Mouse (Mus musculus) embryo, embryonic 11.5 days (tissue): ENCODE data around the gene Gpr137.
"Not testable (repeated sequence)": the region's sequence is repeated elsewhere in the genome, so short reads cannot be mapped to it uniquely, and the experiment has no call there.

Source experiments
- DNase-seq: peaks from one replicate; pipeline ENCODE4 v3.0.0-alpha.2; 2012; ENCODE audit warnings: low read depth, low spot score

Gene Gpr137

GRCm38 (mm10) chr19:6921647-6922567, 20.4 kb downstream of the Gpr137 start, which contains the start of gene Esrra:
Gene Esrra (minus strand): TSS chr19:6921813.
- peak; percentile 100 for DNase-seq

GRCm38 (mm10) chr19:6920741-6921636, 21.3 kb downstream of the Gpr137 start:
- no peak for DNase-seq

GRCm38 (mm10) chr19:6919876-6920740, 22.2 kb downstream of the Gpr137 start:
- DNase-seq = no peak

GRCm38 (mm10) chr19:6919431-6919830, 22.8 kb downstream of the Gpr137 start:
- DNase-seq = no peak

GRCm38 (mm10) chr19:6918321-6918720, 24.0 kb downstream of the Gpr137 start:
- no peak for DNase-seq

- no peak for DNase-seq
Measured at GRCm38 (mm10) chr19:6916496-6916895, 25.8 kb downstream of the Gpr137 start.

- DNase-seq = no peak
Measured at GRCm38 (mm10) chr19:6915276-6915675, 27.0 kb downstream of the Gpr137 start.

- DNase-seq = no peak
Measured at GRCm38 (mm10) chr19:6914540-6914939, 27.7 kb downstream of the Gpr137 start.

GRCm38 (mm10) chr19:6913991-6914390, 28.3 kb downstream of the Gpr137 start:
- no peak for DNase-seq

- DNase-seq = no peak
Measured at GRCm38 (mm10) chr19:6913036-6913435, 29.2 kb downstream of the Gpr137 start.

GRCm38 (mm10) chr19:6912205-6912970, 29.9 kb downstream of the Gpr137 start:
- no peak for DNase-seq

- DNase-seq = no peak
Measured at GRCm38 (mm10) chr19:6911101-6912074, 30.9 kb downstream of the Gpr137 start.

- DNase-seq = not testable (repeated sequence)
Measured at GRCm38 (mm10) chr19:6910306-6910705, 32.0 kb downstream of the Gpr137 start.

GRCm38 (mm10) chr19:6909507-6910289, 32.6 kb downstream of the Gpr137 start, which contains the start of the genes Trmt112 and Prdx5:
Gene Trmt112 (plus strand): TSS chr19:6909698.
Gene Prdx5 (minus strand): TSS chr19:6910106.
- peak; percentile 88 for DNase-seq

- no peak for DNase-seq
Measured at GRCm38 (mm10) chr19:6909021-6909420, 33.3 kb downstream of the Gpr137 start.

GRCm38 (mm10) chr19:6907811-6908540, 34.3 kb downstream of the Gpr137 start:
- DNase-seq = no peak

- no peak for DNase-seq
Measured at GRCm38 (mm10) chr19:6907094-6907493, 35.2 kb downstream of the Gpr137 start.

GRCm38 (mm10) chr19:6906199-6906598, 36.1 kb downstream of the Gpr137 start:
- no peak for DNase-seq
